Mouse (Mus musculus): ENCODE data around the gene Olfr1229.

GRCm38 (mm10) chr2:89253962-89254361 lies 33.9 kb downstream of the Olfr1229 start, which contains the start of gene Olfr1228:
- TF ChIP-seq POLR2A (IDR thresholded peaks at IDR 0.05; ENCODE audit: borderline replicate concordance, extremely low read depth, low read depth, low read length) (no peak), CTCF (IDR thresholded peaks at IDR 0.05; ENCODE audit: insufficient read depth, low read length) (no peak)

All from lung, adult 2 months (tissue).